Mouse (Mus musculus): ENCODE data around the gene Ston2.
A peak's percentile ranks its signal among the peaks of the same experiment; 100 is the strongest.
"Not testable (repeated sequence)": the region's sequence is repeated elsewhere in the genome, so short reads cannot be mapped to it uniquely, and the experiment has no call there.

Gene Ston2

GRCm38 (mm10) chr12:91589847-91590690 lies 198.1 kb downstream of the Ston2 start, which contains the start of gene Gtf2a1:
TSS of gene Gtf2a1 (minus strand) at chr12:91590487.
- DNase-seq (ENCODE audit: low spot score) = peak; percentile 93

GRCm38 (mm10) chr12:91589542-91589846 lies 198.7 kb downstream of the Ston2 start:
- DNase-seq (ENCODE audit: low spot score) = no peak

DNA sequence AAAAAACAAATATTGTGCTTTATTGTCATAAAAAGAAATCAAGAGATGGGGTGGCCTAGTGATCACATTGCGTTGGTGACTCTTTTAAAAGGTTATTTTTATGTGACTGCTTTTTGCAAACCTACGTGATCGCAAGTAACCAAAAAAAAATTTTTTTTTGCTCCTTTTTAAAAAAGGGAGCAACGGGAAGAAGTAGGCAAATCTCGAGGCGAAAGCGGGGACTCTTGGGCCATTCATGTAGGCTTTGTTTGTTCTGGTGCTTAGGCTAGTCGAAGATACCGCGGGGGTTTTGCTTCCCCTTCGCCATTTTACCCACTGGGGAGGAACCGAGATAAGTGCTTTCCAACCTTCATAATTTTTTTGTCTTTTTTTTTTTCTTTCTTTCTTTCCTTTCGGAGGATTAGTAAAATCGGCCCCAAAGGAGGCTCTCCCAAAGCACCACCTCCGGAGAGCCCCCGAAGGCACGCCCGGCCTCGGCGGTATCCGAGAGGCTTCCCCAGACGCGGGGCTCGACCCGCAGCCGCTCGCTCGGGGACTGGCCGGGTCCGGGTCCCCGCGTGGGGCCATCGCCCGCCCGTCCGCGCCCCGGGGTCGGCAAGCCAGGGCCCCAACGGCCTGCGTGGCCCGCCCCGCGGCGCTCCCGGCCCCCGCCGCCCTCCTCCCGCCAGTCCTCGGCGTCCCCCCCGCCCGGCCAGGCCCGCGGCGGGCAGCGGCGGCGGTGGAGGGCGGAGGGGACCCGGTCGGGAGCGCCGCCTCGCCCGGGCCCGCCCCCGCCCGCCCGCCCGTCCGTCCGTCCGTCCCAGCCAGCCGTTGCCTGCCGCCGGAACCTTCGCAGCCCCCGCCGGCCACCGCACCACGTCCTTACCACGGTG lies 199.3 kb downstream of the Ston2 start:
- peak; percentile 61 for DNase-seq (ENCODE audit: low spot score)

GRCm38 (mm10) chr12:91588176-91588669 lies 200.0 kb downstream of the Ston2 start:
- peak; percentile 88 for DNase-seq (ENCODE audit: low spot score)

GRCm38 (mm10) chr12:91587491-91588033 lies 200.6 kb downstream of the Ston2 start:
- DNase-seq (ENCODE audit: low spot score) = no peak

DNA sequence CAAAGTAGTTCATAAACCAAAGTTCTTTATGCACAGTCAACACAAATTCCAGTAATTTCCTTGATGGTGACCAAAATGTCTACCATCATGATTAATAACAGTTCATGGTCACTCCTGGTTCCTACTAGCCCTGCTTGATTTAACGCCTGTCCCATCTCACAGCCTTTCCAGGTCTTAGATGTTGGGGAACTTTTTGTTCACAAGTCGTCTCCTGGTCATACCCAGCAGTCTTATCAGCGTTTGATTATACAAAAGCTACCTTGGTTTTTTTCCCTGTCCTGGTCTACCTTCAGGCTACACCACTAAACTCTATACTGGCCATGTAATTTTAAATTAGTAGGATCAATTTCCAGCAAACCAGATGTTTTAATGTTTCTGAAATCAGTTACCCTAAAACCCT lies 201.1 kb downstream of the Ston2 start:
- no peak for DNase-seq (ENCODE audit: low spot score)

DNA sequence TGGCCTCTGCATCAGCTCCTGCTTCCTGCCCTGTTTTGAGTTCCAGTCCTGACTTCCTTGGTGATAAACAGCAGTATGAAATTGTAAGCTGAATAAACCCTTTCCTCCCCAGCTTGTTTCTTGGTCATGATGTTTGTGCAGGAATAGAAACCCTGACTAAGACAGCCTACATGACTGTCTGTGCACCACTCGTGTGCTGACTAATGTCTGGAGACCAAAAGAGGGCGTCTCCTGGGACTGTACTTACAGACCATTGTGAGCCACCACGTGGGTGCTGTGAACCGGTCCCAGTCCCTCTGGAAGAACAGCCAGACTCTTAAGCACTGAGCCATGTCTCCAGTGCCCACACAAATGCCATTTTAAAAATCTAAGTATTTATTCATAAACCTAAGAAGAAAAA lies 202.4 kb downstream of the Ston2 start:
- not testable (repeated sequence) for DNase-seq (ENCODE audit: low spot score)

GRCm38 (mm10) chr12:91585206-91585605 lies 203.0 kb downstream of the Ston2 start:
- DNase-seq (ENCODE audit: low spot score) = no peak

GRCm38 (mm10) chr12:91583409-91583808 lies 204.8 kb downstream of the Ston2 start:
- no peak for DNase-seq (ENCODE audit: low spot score)
